Mouse (Mus musculus): ENCODE measurements at regions not wholly inside any gene's neighbourhood (a gene's known extent, or its start where the extent isn't known, plus 50 kb on each side); places are given as distances from the start of the nearest gene placed in this dataset. TPM values are rescaled to one million over a fixed set of nuclear protein-coding genes. Genes with fewer than 3 reads are reported as not detected.

DNA sequence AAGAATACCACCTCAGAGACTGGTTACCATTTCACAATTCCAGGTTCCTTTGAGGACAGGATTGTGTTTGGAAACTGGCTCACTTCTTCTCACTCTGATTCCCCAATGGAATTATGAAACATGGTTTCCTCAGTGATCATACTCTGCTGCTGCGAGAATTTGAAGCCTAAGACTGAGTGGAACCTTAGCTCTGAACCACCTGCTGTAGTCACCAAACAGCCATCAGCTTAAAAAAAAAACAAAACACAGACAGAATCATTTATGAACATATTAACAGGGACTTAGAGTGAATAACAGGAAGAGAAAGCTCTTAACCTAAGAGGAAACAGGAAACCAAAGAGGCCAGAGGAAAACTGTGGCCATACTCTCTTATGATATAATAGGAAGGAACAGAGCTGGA is 239.5 kb upstream of the Zfp386 start:
- DNase-seq, result no peak
- intact Hi-C loops (cut with DNase I), result no loop called here
- H3K4me3 ChIP-seq, result no peak overlapping the region
- no peak for TF ChIP-seq CTCF (IDR thresholded peaks at IDR 0.05)
- H3K27ac ChIP-seq, result no peak overlapping the region

Small RNA genes in the stretch of these regions (microRNA-seq; reads per million reads assigned to microRNA genes)
- gene Gm27722 (not detected), gene Mir6388 (not detected)
